In genomic region chr6:51216472-51216871, GRCm38 (mm10) we compare ENCODE assay signal across 9 mouse cellular contexts.
DNase-seq lines count a peak whose midpoint lies in the region; ATAC-seq and TF ChIP-seq lines count a peak whose summit lies in the region.
"Had no signal": no experiment of that assay in that cellular context is flagged by ENCODE, and none has a peak within 500 bp of the region (broad histone marks: within the 10 kb centered on the region; RNA-seq: fewer than 3 reads in every experiment).

No protein-coding gene starts in this region.

- no peaks in the 10 kb centered on the region for H3K27me3 ChIP-seq in kidney, embryonic 14.5 days (ENCODE audit: control insufficient read depth, insufficient read depth, low read length)
- no peaks in the 10 kb centered on the region for H3K27me3 ChIP-seq in kidney, postnatal 0 days (ENCODE audit: insufficient read depth, low read length)
- H3K27me3 ChIP-seq in intestine, embryonic 16.5 days (replicated peaks; ENCODE audit: control insufficient read depth, insufficient read depth, low read length) = no peaks in the 10 kb centered on the region

- no peak overlapping the region for H3K9ac ChIP-seq in kidney, embryonic 14.5 days (ENCODE audit: low read depth, low read length)
- H3K9ac ChIP-seq in kidney, postnatal 0 days (ENCODE audit: low read depth, low read length) = no peak overlapping the region
- no peak overlapping the region for H3K9ac ChIP-seq in intestine, embryonic 16.5 days (ENCODE audit: low read depth, low read length)

- no peak for ATAC-seq in kidney, embryonic 14.5 days (ENCODE audit: low FRiP score, low TSS enrichment)
- no peak for ATAC-seq in kidney, postnatal 0 days (replicated peaks; ENCODE audit: low FRiP score, low read depth)
- no peak for ATAC-seq in intestine, embryonic 16.5 days

- H3K4me3 ChIP-seq in kidney, embryonic 14.5 days (ENCODE audit: low read length) = no peak overlapping the region
- H3K4me3 ChIP-seq in kidney, postnatal 0 days (replicated peaks; ENCODE audit: low read depth, low read length) = no peak overlapping the region
- H3K4me3 ChIP-seq in intestine, embryonic 16.5 days (ENCODE audit: low read length) = no peak overlapping the region

- no peaks in the 10 kb centered on the region for H3K36me3 ChIP-seq in kidney, embryonic 14.5 days (ENCODE audit: control insufficient read depth, insufficient read depth, low read length)
- no peaks in the 10 kb centered on the region for H3K36me3 ChIP-seq in kidney, postnatal 0 days (ENCODE audit: insufficient read depth, low read length)
- H3K36me3 ChIP-seq in intestine, embryonic 16.5 days (ENCODE audit: control insufficient read depth, insufficient read depth, low read length) = no peaks in the 10 kb centered on the region
- H3K36me3 ChIP-seq: G1E had no signal

- peaks cover 8% of the 10 kb centered on the region for H3K4me1 ChIP-seq in kidney, embryonic 14.5 days (ENCODE audit: control insufficient read depth, insufficient read depth, low read length)
- H3K4me1 ChIP-seq in kidney, postnatal 0 days (replicated peaks; ENCODE audit: insufficient read depth, low read length) = no peaks in the 10 kb centered on the region
- peaks cover 11% of the 10 kb centered on the region; the same call in 1 of the 2 replicates for H3K4me1 ChIP-seq in intestine, embryonic 16.5 days (ENCODE audit: control insufficient read depth, insufficient read depth, low read length)

- 33% methylated on average over 8 of the region's 8 CpGs for WGBS in kidney, embryonic 14.5 days
- WGBS in kidney, postnatal 0 days = 34% methylated on average over 8 of the region's 8 CpGs
- 52% methylated on average over 8 of the region's 8 CpGs for WGBS in intestine, embryonic 16.5 days

- peak; percentile 46 for DNase-seq in kidney, adult 11 months
- DNase-seq in adrenal gland, postnatal 25 days = peak; percentile 80
- peak; percentile 80 for DNase-seq in heart, adult 8-10 months (ENCODE audit: low spot score)
- DNase-seq in kidney, postnatal 0 days (ENCODE audit: low spot score) = peak; percentile 56
- DNase-seq in retina, postnatal 1 day = peak; percentile 65
- no peak for DNase-seq in thymus, postnatal 25 days

- no peak overlapping the region for H3K4me2 ChIP-seq in kidney, embryonic 14.5 days (replicated peaks; ENCODE audit: low read depth, low read length)
- H3K4me2 ChIP-seq in kidney, postnatal 0 days (ENCODE audit: low read length) = no peak overlapping the region
- H3K4me2 ChIP-seq in intestine, embryonic 16.5 days (ENCODE audit: low read depth, low read length) = no peak overlapping the region

- no peak for TF ChIP-seq CTCF in kidney, postnatal 0 days (IDR thresholded peaks at IDR 0.05; ENCODE audit: low read depth)

- no peak overlapping the region for H3K27ac ChIP-seq in kidney, embryonic 14.5 days (ENCODE audit: low read depth, low read length)
- no peak overlapping the region for H3K27ac ChIP-seq in kidney, postnatal 0 days
- no peak overlapping the region for H3K27ac ChIP-seq in intestine, embryonic 16.5 days (ENCODE audit: low read length)

- no peaks in the 10 kb centered on the region for H3K9me3 ChIP-seq in kidney, embryonic 14.5 days (ENCODE audit: control insufficient read depth, low read length)
- H3K9me3 ChIP-seq in kidney, postnatal 0 days (replicated peaks; ENCODE audit: low read length) = no peaks in the 10 kb centered on the region
- no peaks in the 10 kb centered on the region for H3K9me3 ChIP-seq in intestine, embryonic 16.5 days (ENCODE audit: control insufficient read depth, low read length)
- H3K9me3 ChIP-seq: G1E had no signal
